Comparison of ENCODE assay signal across 9 mouse cellular contexts in genomic region chr9:116212915-116213619, GRCm38 (mm10). TPM values are rescaled to one million over a fixed set of nuclear protein-coding genes. Genes with fewer than 3 reads are reported as not detected.
DNase-seq lines count a peak whose midpoint lies in the region; ATAC-seq lines count a peak whose summit lies in the region.
"Had no signal": no experiment of that assay in that cellular context is flagged by ENCODE, and none has a peak within 500 bp of the region (broad histone marks: within the 10 kb centered on the region; RNA-seq: fewer than 3 reads in every experiment).

No protein-coding gene starts in this region.

- H3K36me3 ChIP-seq in heart, embryonic 11.5 days (ENCODE audit: control insufficient read depth, insufficient read depth, low read length), result no peaks in the 10 kb centered on the region
- no peaks in the 10 kb centered on the region for H3K36me3 ChIP-seq in hindbrain, embryonic 12.5 days
- H3K36me3 ChIP-seq: hindbrain, embryonic 15.5 days had no signal

- no peak overlapping the region for H3K4me2 ChIP-seq in heart, embryonic 11.5 days
- H3K4me2 ChIP-seq in hindbrain, embryonic 12.5 days (replicated peaks), result no peak overlapping the region
- H3K4me2 ChIP-seq: hindbrain, embryonic 15.5 days had no signal

- WGBS in heart, embryonic 11.5 days (ENCODE audit: insufficient replicate concordance), result 60% methylated on average over 8 of the region's 8 CpGs
- 46% methylated on average over 8 of the region's 8 CpGs for WGBS in hindbrain, embryonic 12.5 days

- peaks cover 13% of the 10 kb centered on the region for H3K4me1 ChIP-seq in heart, embryonic 11.5 days (ENCODE audit: control insufficient read depth, insufficient read depth, low read length)
- H3K4me1 ChIP-seq in brown adipose tissue, adult 24 weeks (ENCODE audit: control insufficient read depth, insufficient read depth, insufficient read length, low read length), result peaks cover 13% of the 10 kb centered on the region
- H3K4me1 ChIP-seq in hindbrain, embryonic 12.5 days, result peaks cover 12% of the 10 kb centered on the region

- no peak overlapping the region for H3K9ac ChIP-seq in heart, embryonic 11.5 days (ENCODE audit: low read depth, low read length)
- no peak overlapping the region for H3K9ac ChIP-seq in hindbrain, embryonic 12.5 days
- H3K9ac ChIP-seq: hindbrain, embryonic 15.5 days had no signal

- peak; percentile 20 to 54 for DNase-seq in heart, adult 18-20 months
- DNase-seq in lung, postnatal 14 days, result peak; percentile 51
- DNase-seq in adipocyte (ENCODE audit: low spot score) (no peak), liver (no peak)
- DNase-seq in right cerebral cortex, adult 18-20 months, result no peak

- no peak for ATAC-seq in heart, embryonic 11.5 days (replicated peaks; ENCODE audit: insufficient number of reproducible peaks, low FRiP score, low TSS enrichment)
- ATAC-seq in hindbrain, embryonic 12.5 days (ENCODE audit: low FRiP score), result no peak

- H3K27ac ChIP-seq in heart, embryonic 11.5 days (ENCODE audit: low read depth, low read length), result no peak overlapping the region
- 0 out of 2 replicates have a peak overlapping the region, but pooled peaks have one; percentile 17 for H3K27ac ChIP-seq in brown adipose tissue, adult 24 weeks (replicated peaks; ENCODE audit: low read depth, low read length)
- H3K27ac ChIP-seq in hindbrain, embryonic 12.5 days, result peak overlapping the region; percentile 30; the same call in 1 of the 2 replicates
- H3K27ac ChIP-seq: hindbrain, embryonic 15.5 days had no signal

- H3K27me3 ChIP-seq in heart, embryonic 11.5 days (ENCODE audit: control insufficient read depth, insufficient read depth, low read length), result no peaks in the 10 kb centered on the region; the same call in 1 of the 2 replicates
- H3K27me3 ChIP-seq in hindbrain, embryonic 12.5 days, result no peaks in the 10 kb centered on the region
- H3K27me3 ChIP-seq: hindbrain, embryonic 15.5 days had no signal

- no peak overlapping the region for H3K4me3 ChIP-seq in heart, embryonic 11.5 days (ENCODE audit: low read depth, low read length)
- H3K4me3 ChIP-seq in brown adipose tissue, adult 24 weeks (ENCODE audit: insufficient read depth, low read depth, low read length), result no peak overlapping the region
- no peak overlapping the region for H3K4me3 ChIP-seq in hindbrain, embryonic 12.5 days
- H3K4me3 ChIP-seq: hindbrain, embryonic 15.5 days had no signal

- no peaks in the 10 kb centered on the region for H3K9me3 ChIP-seq in heart, embryonic 11.5 days (replicated peaks; ENCODE audit: control insufficient read depth, low read length)
- H3K9me3 ChIP-seq in hindbrain, embryonic 12.5 days (replicated peaks), result no peaks in the 10 kb centered on the region
- H3K9me3 ChIP-seq: hindbrain, embryonic 15.5 days had no signal

RNA-seq across cellular contexts. Expression of gene Tgfbr2, which starts 37.9 kb away (rescaled TPM):
- 10 to 100 TPM; 28.7 to 33.6 TPM for total RNA-seq in heart, adult 18-20 months (2021)
- 12.4 and 13.8 TPM in 2 replicates for polyA plus RNA-seq in heart, embryonic 11.5 days (2014; fragmentation: Nextera tagmentation; extraction: Ambion mirVana)
- polyA plus RNA-seq in brown adipose tissue, adult 24 weeks (2012; ENCODE audit: insufficient read depth, insufficient read length, missing spikeins), result 60.5 and 68.8 TPM in 2 replicates
- 18.9 and 19.3 TPM in 2 replicates for polyA plus RNA-seq in hindbrain, embryonic 12.5 days (2016; fragmentation: Nextera tagmentation; extraction: Ambion mirVana)

Comparison
In these comparisons a context has a peak if more than half of its experiments do, and no peak if none do; other contexts are left out.
1. DNase-seq: peak in heart, adult 18-20 months (2 of 2) and lung, postnatal 14 days (single experiment); none in adipocyte (single experiment), liver (single experiment) and right cerebral cortex, adult 18-20 months (single experiment).